Mouse (Mus musculus): Measurements from ENCODE around the gene Poln. TPM values are rescaled to one million over a fixed set of nuclear protein-coding genes. Genes with fewer than 3 reads are reported as not detected.

Poln gene
- total RNA-seq, 2 experiments from 2014 or later: 0.63 to 1.0 TPM

DNA sequence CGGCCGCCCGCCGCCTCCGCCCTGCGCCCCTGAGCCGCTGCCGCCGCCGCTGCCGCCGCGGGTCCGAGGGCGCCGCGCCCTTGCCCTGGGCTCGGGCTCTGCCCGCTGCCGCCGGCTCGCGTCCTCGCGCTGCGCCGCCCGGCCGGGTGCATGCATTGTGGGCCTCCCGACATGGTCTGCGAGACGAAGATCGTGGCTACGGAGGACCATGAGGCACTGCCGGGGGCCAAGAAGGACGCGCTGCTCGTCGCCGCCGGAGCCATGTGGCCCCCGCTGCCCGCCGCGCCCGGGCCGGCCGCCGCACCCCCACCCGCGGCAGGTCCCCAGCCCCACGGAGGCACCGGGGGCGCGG lies 172.6 kb downstream of the Poln start:
- no peak for DNase-seq (ENCODE audit: extremely low spot score in 1 of 2, low spot score in 1 of 2)

GRCm38 (mm10) chr5:33995843-33996693 lies 173.2 kb downstream of the Poln start, which contains the start of gene Nat8l:
Gene Nat8l (plus strand): TSS chr5:33995984.
- DNase-seq (ENCODE audit: extremely low spot score in 1 of 2, low spot score in 1 of 2): peak; percentile 77 to 84

- DNase-seq (ENCODE audit: extremely low spot score in 1 of 2, low spot score in 1 of 2): peak; percentile 45 to 82
These were observed 174.3 kb downstream of the Poln start for GRCm38 (mm10) chr5:33994671-33995625.

GRCm38 (mm10) chr5:33983309-33984121 lies 185.7 kb downstream of the Poln start, which contains the start of gene Gm1673:
Gene Gm1673 (plus strand): TSS chr5:33983433.
- peak; percentile 88 to 94 for DNase-seq (ENCODE audit: extremely low spot score in 1 of 2, low spot score in 1 of 2)

DNA sequence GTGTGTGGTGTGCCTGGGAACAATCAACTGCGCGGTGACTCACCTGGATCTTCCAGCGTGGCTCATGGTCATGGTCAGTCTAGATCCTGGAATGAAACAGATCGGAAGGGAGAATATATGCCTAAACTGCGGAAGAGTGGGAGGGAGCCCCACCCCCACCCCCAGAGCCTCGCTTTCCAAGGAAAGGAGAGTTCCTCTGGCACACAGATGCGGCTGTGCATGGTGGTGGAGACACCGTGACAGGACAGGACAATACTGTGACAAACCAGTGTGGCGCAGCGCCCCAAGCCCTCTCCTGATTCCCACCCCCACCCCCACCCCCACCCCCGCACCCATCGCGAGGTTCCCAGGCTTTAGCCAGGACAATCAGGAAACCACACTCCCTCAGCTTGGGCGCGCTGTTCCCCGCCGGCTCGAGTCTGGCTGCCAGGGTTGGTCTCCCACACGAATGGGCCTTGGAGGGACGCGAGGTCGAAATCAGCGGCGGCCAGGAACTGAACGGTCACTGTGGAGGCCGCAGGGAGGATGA lies 186.5 kb downstream of the Poln start:
- no peak for DNase-seq (ENCODE audit: extremely low spot score in 1 of 2, low spot score in 1 of 2)

DNA sequence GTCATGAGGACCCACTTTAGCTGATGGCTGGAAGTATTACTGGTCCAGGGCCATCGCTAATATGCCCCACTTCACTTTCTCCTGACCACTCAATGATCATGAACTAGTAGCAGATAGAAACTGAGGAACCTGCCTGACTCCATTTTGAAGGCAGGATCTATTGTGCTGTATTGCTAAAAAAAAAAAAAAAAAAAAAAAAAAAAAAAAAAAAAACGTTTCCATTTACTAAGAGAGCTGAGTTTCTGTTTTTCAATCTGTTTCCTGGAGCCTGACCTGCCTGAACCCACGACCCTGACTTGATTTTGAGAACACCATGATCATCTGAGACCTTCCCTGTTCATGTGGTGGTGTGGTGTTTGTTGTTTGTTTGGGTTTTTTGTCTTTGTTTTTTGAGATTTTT lies 193.0 kb downstream of the Poln start:
- DNase-seq (ENCODE audit: extremely low spot score in 1 of 2, low spot score in 1 of 2): no peak

- no peak for DNase-seq (ENCODE audit: extremely low spot score in 1 of 2, low spot score in 1 of 2)
These were observed 194.5 kb downstream of the Poln start for GRCm38 (mm10) chr5:33974736-33975135.

DNA sequence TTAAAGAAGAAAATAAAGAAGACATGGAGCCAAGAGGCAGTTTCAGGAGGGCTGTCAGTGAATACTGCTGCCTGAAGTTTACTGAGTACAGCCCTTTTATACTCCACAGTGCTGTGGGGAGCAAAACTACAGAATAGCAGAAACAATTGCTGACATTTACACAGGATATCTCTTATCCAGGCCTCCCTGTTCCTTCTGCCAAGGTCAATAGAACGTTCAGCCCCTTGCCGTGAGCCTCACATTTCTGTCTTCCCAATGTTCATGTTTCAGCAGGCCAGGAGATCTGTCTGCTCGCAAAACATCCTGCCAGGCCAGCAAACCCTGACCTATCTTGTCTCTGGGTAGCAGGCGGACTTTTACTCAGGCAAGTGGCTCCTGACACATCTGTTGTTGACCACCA lies 209.9 kb downstream of the Poln start:
- DNase-seq (ENCODE audit: extremely low spot score in 1 of 2, low spot score in 1 of 2): no peak

Other genes with a start within 250 kb of the Poln start
- 10 to 100 TPM; 19.7 to 20.1 TPM for gene Nelfa, start 233.0 kb downstream of the Poln start, total RNA-seq (2021)
- gene Gm1673, start 186.0 kb downstream of the Poln start, total RNA-seq (2021): 10 to 100 TPM; 62.5 to 74.8 TPM
- gene Nat8l, start 173.5 kb downstream of the Poln start, total RNA-seq (2021): 100 to 1,000 TPM; 131 to 133 TPM
- 1 to 10 TPM; 5.6 to 5.7 TPM for gene Haus3, start 79 bp upstream of the Poln start, total RNA-seq (2021)
- gene Mxd4, start 18.3 kb upstream of the Poln start, total RNA-seq (2021): 10 to 100 TPM; 84.6 to 93.3 TPM
- gene Zfyve28, start 119.0 kb upstream of the Poln start, total RNA-seq (2021): 10 to 100 TPM; 25.6 to 32.4 TPM
- gene Cfap99, start 119.2 kb upstream of the Poln start, total RNA-seq (2021): under 1 TPM; 0.20 to 0.66 TPM
- 10 to 100 TPM; 74.7 to 80.3 TPM for gene Rnf4, start 166.8 kb upstream of the Poln start, total RNA-seq (2021)
- 10 to 100 TPM; 37.0 to 42.2 TPM for gene Fam193a, start 200.5 kb upstream of the Poln start, total RNA-seq (2021)